Mouse (Mus musculus): ENCODE measurements around the gene Gm10644. TPM values are rescaled to one million over a fixed set of nuclear protein-coding genes. Genes with fewer than 3 reads are reported as not detected.

The Gm10644 gene
- polyA plus RNA-seq, 1 experiment from 2014 or later = 1.1 TPM

Small RNAs within 50 kb of the gene (microRNA-seq; reads per million reads assigned to microRNA genes)
- gene Gm44330 (not detected), gene Gm44450 (not detected)

Other genes with a start within 250 kb of the Gm10644 start
- gene Ddx39, start 240.0 kb downstream of the Gm10644 start, polyA plus RNA-seq (2014; fragmentation: Nextera tagmentation; extraction: Ambion mirVana) = 82.6 and 83.3 TPM in 2 replicates
- gene Adgre5, start 213.9 kb downstream of the Gm10644 start, polyA plus RNA-seq (2014; fragmentation: Nextera tagmentation; extraction: Ambion mirVana) = 8.8 and 13.5 TPM in 2 replicates
- gene Adgrl1, start 55.1 kb downstream of the Gm10644 start, polyA plus RNA-seq (2014; fragmentation: Nextera tagmentation; extraction: Ambion mirVana) = 60.8 and 75.0 TPM in 2 replicates
- 5.1 and 7.6 TPM in 2 replicates for gene Asf1b, start 302 bp upstream of the Gm10644 start, polyA plus RNA-seq (2014; fragmentation: Nextera tagmentation; extraction: Ambion mirVana)
- gene Prkaca, start 17.8 kb upstream of the Gm10644 start, polyA plus RNA-seq (2014; fragmentation: Nextera tagmentation; extraction: Ambion mirVana) = 175 and 181 TPM in 2 replicates
- gene Samd1, start 42.5 kb upstream of the Gm10644 start, polyA plus RNA-seq (2014; fragmentation: Nextera tagmentation; extraction: Ambion mirVana) = 13.6 and 14.8 TPM in 2 replicates
- 0.86 and 0.95 TPM in 2 replicates for gene 1700067K01Rik, start 46.3 kb upstream of the Gm10644 start, polyA plus RNA-seq (2014; fragmentation: Nextera tagmentation; extraction: Ambion mirVana)
- 1.9 TPM in 1 of 2 replicates, not detected in the other for gene 2210011C24Rik, start 57.0 kb upstream of the Gm10644 start, polyA plus RNA-seq (2014; fragmentation: Nextera tagmentation; extraction: Ambion mirVana)
- gene Palm3, start 66.3 kb upstream of the Gm10644 start, polyA plus RNA-seq (2014; fragmentation: Nextera tagmentation; extraction: Ambion mirVana) = 5.1 and 5.2 TPM in 2 replicates
- 0.43 and 0.45 TPM in 2 replicates for gene Il27ra, start 87.4 kb upstream of the Gm10644 start, polyA plus RNA-seq (2014; fragmentation: Nextera tagmentation; extraction: Ambion mirVana)
- gene Rln3, start 89.8 kb upstream of the Gm10644 start, polyA plus RNA-seq (2014; fragmentation: Nextera tagmentation; extraction: Ambion mirVana) = 0.82 and 0.91 TPM in 2 replicates
- 1.8 and 2.2 TPM in 2 replicates for gene Gm10643, start 109.9 kb upstream of the Gm10644 start, polyA plus RNA-seq (2014; fragmentation: Nextera tagmentation; extraction: Ambion mirVana)
- gene Rfx1, start 111.6 kb upstream of the Gm10644 start, polyA plus RNA-seq (2014; fragmentation: Nextera tagmentation; extraction: Ambion mirVana) = 10.1 and 12.8 TPM in 2 replicates
- 16.5 and 19.0 TPM in 2 replicates for gene Dcaf15, start 149.6 kb upstream of the Gm10644 start, polyA plus RNA-seq (2014; fragmentation: Nextera tagmentation; extraction: Ambion mirVana)
- 0.43 and 0.50 TPM in 2 replicates for gene Podnl1, start 170.8 kb upstream of the Gm10644 start, polyA plus RNA-seq (2014; fragmentation: Nextera tagmentation; extraction: Ambion mirVana)
- gene Cc2d1a, start 192.7 kb upstream of the Gm10644 start, polyA plus RNA-seq (2014; fragmentation: Nextera tagmentation; extraction: Ambion mirVana) = 26.8 and 30.7 TPM in 2 replicates
- 1.3 and 1.6 TPM in 2 replicates for gene 4930432K21Rik, start 192.8 kb upstream of the Gm10644 start, polyA plus RNA-seq (2014; fragmentation: Nextera tagmentation; extraction: Ambion mirVana)
- 12.4 and 12.5 TPM in 2 replicates for gene Nanos3, start 230.0 kb upstream of the Gm10644 start, polyA plus RNA-seq (2014; fragmentation: Nextera tagmentation; extraction: Ambion mirVana)

Measured in neural tube, embryonic 14.5 days (tissue).